Mouse (Mus musculus) intestine, postnatal 0 days (tissue): ENCODE data around the gene Adora1. TPM values are rescaled to one million over a fixed set of nuclear protein-coding genes. Genes with fewer than 3 reads are reported as not detected.

Experiments
- ATAC-seq: fragments of 200-750 bp; cut with Nextera tagmentation; 2 replicates; pipeline ENCODE4 v1.8.0; 2017; ENCODE audit warnings: mild to moderate bottlenecking, moderate TSS enrichment, moderate library complexity
- H3K27ac ChIP-seq: fragments of 300-500 bp; sonication (generic); 2 replicates; pipeline ENCODE4 v1.5.1; 2014; ENCODE audit warnings: mild to moderate bottlenecking, low read depth, low read length, moderate library complexity
- H3K27me3 ChIP-seq: fragments of 300-500 bp; sonication (generic); replicated peaks from 2 replicates; pipeline ENCODE4 v1.6.1; 2014; ENCODE audit warnings: low read length, mixed read lengths; ENCODE audit not compliant: control insufficient read depth, insufficient read depth
- H3K36me3 ChIP-seq: fragments of 300-500 bp; sonication (generic); 2 replicates; pipeline ENCODE4 v1.6.1; 2014; ENCODE audit warnings: mild to moderate bottlenecking, moderate library complexity; ENCODE audit not compliant: control insufficient read depth, insufficient read depth
- H3K4me1 ChIP-seq: fragments of 300-500 bp; sonication (generic); replicated peaks from 2 replicates; pipeline ENCODE4 v1.6.1; 2014; ENCODE audit warnings: antibody characterized with exemption, low read length, mixed read lengths; ENCODE audit not compliant: control insufficient read depth, insufficient read depth
- H3K4me2 ChIP-seq: fragments of 300-500 bp; sonication (generic); replicated peaks from 2 replicates; pipeline ENCODE4 v1.6.1; 2014; ENCODE audit warnings: low read depth, mild to moderate bottlenecking, moderate library complexity
- H3K4me3 ChIP-seq: fragments of 300-500 bp; sonication (generic); 2 replicates; pipeline ENCODE4 v1.5.1; 2014; ENCODE audit warnings: low read depth, low read length
- H3K9ac ChIP-seq: fragments of 300-500 bp; sonication (generic); 2 replicates; pipeline ENCODE4 v1.6.1; 2014; ENCODE audit warnings: mild to moderate bottlenecking, low read depth, low read length
- H3K9me3 ChIP-seq: fragments of 300-500 bp; sonication (generic); 2 replicates; pipeline ENCODE4 v1.6.1; 2016; ENCODE audit warnings: mixed run types; ENCODE audit not compliant: control insufficient read depth
- CTCF ChIP-seq: sonication (generic); IDR thresholded peaks from 2 replicates; pipeline ENCODE4 v1.5.1; 2016; ENCODE audit warnings: low read depth, mild to moderate bottlenecking, control low read depth, antibody characterized with exemption, moderate library complexity
- WGBS: fragments of 180-500 bp; shearing (Covaris S2); extraction: QIAGEN DNeasy Blood & Tissue Kit; methylation state at CpG from one replicate; pipeline ENCODE4 v1.1.7; 2014; 5-methylcytosine and 5-hydroxymethylcytosine counted together
- polyA plus RNA-seq: library from polyadenylated mRNA; unstranded; fragments of >200 nt; fragmentation: Nextera tagmentation; extraction: Ambion mirVana; gene quantifications from 2 replicates; pipeline ENCODE4 v1.2.1, GENCODE M21; 2015

Gene Adora1
- polyA plus RNA-seq, 1 experiment from 2014 or later, result 2.2 TPM

DNA sequence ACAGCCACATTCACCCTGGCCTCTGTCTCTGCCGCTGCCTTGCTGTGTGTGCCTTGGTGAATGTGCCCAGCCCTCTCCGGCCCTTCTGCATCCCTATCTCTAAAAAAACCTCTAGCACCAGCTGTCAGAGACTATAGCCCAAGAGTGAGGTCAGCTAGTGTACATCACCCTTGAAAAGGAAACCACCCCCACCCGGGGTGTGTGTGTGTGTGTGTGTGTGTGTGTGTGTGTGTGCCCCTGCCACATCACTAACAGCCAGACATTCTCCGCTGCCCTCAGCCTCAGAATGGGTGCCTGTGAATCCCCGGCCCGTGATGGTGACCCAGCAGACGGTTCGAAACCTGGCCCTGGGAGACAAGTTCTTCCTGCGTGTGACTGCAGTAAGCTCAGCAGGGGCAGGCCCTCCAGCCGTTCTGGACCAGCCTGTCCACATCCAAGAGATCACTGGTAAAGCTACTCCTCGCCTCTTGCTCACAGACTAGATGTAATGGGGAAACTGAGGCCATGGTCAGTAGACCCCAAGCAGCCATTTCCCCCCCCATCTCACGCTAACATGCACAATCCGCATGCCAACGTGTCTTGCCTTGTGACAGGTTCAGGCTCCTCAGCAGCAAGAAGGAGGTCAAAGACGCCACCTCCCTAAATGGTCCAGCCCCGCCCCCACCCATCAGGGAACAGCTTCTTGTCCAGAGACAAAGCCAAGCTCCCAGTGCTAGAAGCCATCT is 40.8 kb downstream of the Adora1 start:
- H3K4me3 ChIP-seq, result no peak overlapping the region
- H3K9ac ChIP-seq, result no peak overlapping the region
- no peak overlapping the region for H3K4me2 ChIP-seq
- H3K9me3 ChIP-seq, result no peaks in the 10 kb centered on the region
- 79% methylated on average over 16 of the region's 16 CpGs for WGBS
- TF ChIP-seq CTCF, result no peak
- H3K4me1 ChIP-seq, result peaks cover 6% of the 10 kb centered on the region; the same call in 1 of the 2 replicates
- no peaks in the 10 kb centered on the region for H3K36me3 ChIP-seq
- ATAC-seq, result no peak
- no peak overlapping the region for H3K27ac ChIP-seq
- no peaks in the 10 kb centered on the region for H3K27me3 ChIP-seq

GRCm38 (mm10) chr1:134193674-134194197 is 41.5 kb downstream of the Adora1 start:
- no peak overlapping the region for H3K27ac ChIP-seq
- ATAC-seq, result no peak
- no peak overlapping the region for H3K4me2 ChIP-seq
- H3K27me3 ChIP-seq, result no peaks in the 10 kb centered on the region
- H3K9ac ChIP-seq, result no peak overlapping the region
- peaks cover 6% of the 10 kb centered on the region; the same call in 1 of the 2 replicates for H3K4me1 ChIP-seq
- H3K9me3 ChIP-seq, result no peaks in the 10 kb centered on the region
- H3K4me3 ChIP-seq, result no peak overlapping the region
- TF ChIP-seq CTCF, result no peak
- H3K36me3 ChIP-seq, result no peaks in the 10 kb centered on the region
- WGBS, result 58% methylated on average over 7 of the region's 7 CpGs

GRCm38 (mm10) chr1:134193126-134193525 is 42.1 kb downstream of the Adora1 start, which contains the start of gene Mybph:
Gene Mybph (plus strand): TSS chr1:134193448.
- ATAC-seq, result no peak
- WGBS, result 74% methylated on average over 1 of the region's 1 CpGs
- no peak for TF ChIP-seq CTCF

GRCm38 (mm10) chr1:134192024-134192423 is 43.2 kb downstream of the Adora1 start:
- 58% methylated on average over 4 of the region's 4 CpGs for WGBS
- Histone ChIP-seq H3K36me3 (no peaks in the 10 kb centered on the region), H3K27me3 (no peaks in the 10 kb centered on the region), H3K27ac (no peak overlapping the region), H3K9me3 (no peaks in the 10 kb centered on the region), H3K9ac (no peak overlapping the region), H3K4me3 (no peak overlapping the region), H3K4me2 (no peak overlapping the region), H3K4me1 (peaks cover 6% of the 10 kb centered on the region; the same call in 1 of the 2 replicates)
- ATAC-seq, result no peak
- TF ChIP-seq CTCF, result no peak

More at GRCm38 (mm10) chr1:134193126-134193525, 42.1 kb downstream of the Adora1 start, which contains the start of gene Mybph:
- H3K4me1 ChIP-seq, result peaks cover 6% of the 10 kb centered on the region; the same call in 1 of the 2 replicates
- no peak within 1 kb of the TSS for H3K4me3 ChIP-seq
- H3K9me3 ChIP-seq, result no peaks in the 10 kb centered on the region
- no peak within 1 kb of the TSS for H3K4me2 ChIP-seq
- no peaks in the 10 kb centered on the region for H3K27me3 ChIP-seq
- H3K9ac ChIP-seq, result no peak within 1 kb of the TSS
- no peaks in the 10 kb centered on the region for H3K36me3 ChIP-seq
- no peak within 1 kb of the TSS for H3K27ac ChIP-seq

GRCm38 (mm10) chr1:134191192-134191591 is 44.0 kb downstream of the Adora1 start:
- no peak overlapping the region for H3K9ac ChIP-seq
- H3K27me3 ChIP-seq, result no peaks in the 10 kb centered on the region
- no peak for ATAC-seq
- no peak overlapping the region for H3K4me2 ChIP-seq
- H3K36me3 ChIP-seq, result no peaks in the 10 kb centered on the region
- 93% methylated on average over 5 of the region's 5 CpGs for WGBS
- H3K4me1 ChIP-seq, result peaks cover 6% of the 10 kb centered on the region; the same call in 1 of the 2 replicates
- H3K9me3 ChIP-seq, result no peaks in the 10 kb centered on the region
- no peak overlapping the region for H3K4me3 ChIP-seq
- H3K27ac ChIP-seq, result no peak overlapping the region
- no peak for TF ChIP-seq CTCF

DNA sequence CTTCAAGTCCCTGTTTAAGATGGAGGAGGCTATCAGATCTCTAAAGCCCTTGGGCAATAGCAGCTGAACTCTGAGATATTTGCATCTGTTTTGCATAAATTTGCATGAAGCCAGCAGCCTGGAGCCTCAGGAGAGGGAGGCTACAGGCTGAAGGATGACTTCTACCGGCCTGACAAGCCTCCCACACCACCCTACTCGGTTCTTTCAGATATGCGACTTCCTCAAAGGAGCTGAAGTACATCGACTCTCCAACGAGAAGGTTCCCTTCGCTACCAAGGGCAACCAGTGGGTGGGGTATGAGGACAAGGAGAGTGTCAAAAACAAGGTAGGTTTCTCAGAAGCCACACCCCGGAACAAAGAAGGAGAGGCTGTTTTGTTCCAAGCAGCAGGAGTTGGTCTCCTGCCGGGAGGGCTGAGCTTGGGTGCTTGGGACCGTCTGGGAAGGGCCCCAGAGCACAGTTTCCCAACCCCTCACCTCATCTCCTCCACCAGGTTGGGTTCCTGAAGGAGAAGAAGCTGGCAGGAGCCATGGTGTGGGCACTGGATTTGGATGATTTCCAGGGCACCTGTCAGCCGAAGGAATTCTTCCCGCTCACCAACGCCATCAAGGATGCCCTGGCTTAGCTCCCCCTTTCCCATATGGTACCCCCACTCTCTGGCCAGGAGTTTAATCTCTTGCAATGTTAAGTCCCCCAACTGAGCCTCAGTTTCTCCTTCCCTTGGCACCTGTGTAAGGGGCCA is 46.1 kb downstream of the Adora1 start:
- no peaks in the 10 kb centered on the region for H3K9me3 ChIP-seq
- H3K4me2 ChIP-seq, result 0 out of 2 replicates have a peak overlapping the region, but pooled peaks have one; percentile 3
- peak; percentile 32 for ATAC-seq
- no peak overlapping the region for H3K27ac ChIP-seq
- H3K9ac ChIP-seq, result no peak overlapping the region
- H3K4me1 ChIP-seq, result no peaks in the 10 kb centered on the region
- no peak overlapping the region for H3K4me3 ChIP-seq
- 20% methylated on average over 12 of the region's 12 CpGs for WGBS
- peak; percentile 61 for TF ChIP-seq CTCF
- H3K36me3 ChIP-seq, result no peaks in the 10 kb centered on the region
- no peaks in the 10 kb centered on the region for H3K27me3 ChIP-seq
